Mouse (Mus musculus) hindbrain, embryonic 12.5 days (tissue): ENCODE data around the gene Vps13c. TPM values are rescaled to one million over a fixed set of nuclear protein-coding genes. Genes with fewer than 3 reads are reported as not detected.

Source experiments
- ATAC-seq: fragments of 200-750 bp; cut with Nextera tagmentation; 2 replicates; pipeline ENCODE4 v1.8.0; 2017; ENCODE audit warnings: moderate TSS enrichment; ENCODE audit not compliant: low FRiP score
- H3K27ac ChIP-seq: fragments of 300-500 bp; sonication (generic); 2 replicates; pipeline ENCODE4 v1.5.1; 2016; ENCODE audit warnings: mild to moderate bottlenecking
- H3K27me3 ChIP-seq: fragments of 300-500 bp; sonication (generic); 2 replicates; pipeline ENCODE4 v1.6.1; 2016; ENCODE audit warnings: mild to moderate bottlenecking
- H3K36me3 ChIP-seq: fragments of 300-500 bp; sonication (generic); 2 replicates; pipeline ENCODE4 v1.6.1; 2016; ENCODE audit warnings: mild to moderate bottlenecking
- H3K4me1 ChIP-seq: fragments of 300-500 bp; sonication (generic); 2 replicates; pipeline ENCODE4 v1.6.1; 2016
- H3K4me2 ChIP-seq: fragments of 300-500 bp; sonication (generic); replicated peaks from 2 replicates; pipeline ENCODE4 v1.6.1; 2016; ENCODE audit warnings: mild to moderate bottlenecking
- H3K4me3 ChIP-seq: fragments of 300-500 bp; sonication (generic); 2 replicates; pipeline ENCODE4 v1.5.1; 2016; ENCODE audit warnings: mild to moderate bottlenecking
- H3K9ac ChIP-seq: fragments of 300-500 bp; sonication (generic); 2 replicates; pipeline ENCODE4 v1.6.1; 2016; ENCODE audit warnings: mild to moderate bottlenecking, moderate library complexity
- H3K9me3 ChIP-seq: fragments of 300-500 bp; sonication (generic); replicated peaks from 2 replicates; pipeline ENCODE4 v1.6.1; 2016; ENCODE audit warnings: mild to moderate bottlenecking
- WGBS: fragments of 180-500 bp; shearing (Covaris S2); methylation state at CpG from one replicate; pipeline ENCODE4 v1.1.7; 2016; 5-methylcytosine and 5-hydroxymethylcytosine counted together
- polyA plus RNA-seq: library from polyadenylated mRNA; unstranded; fragments of >200 nt; fragmentation: Nextera tagmentation; extraction: Ambion mirVana; gene quantifications from 2 replicates; pipeline ENCODE4 v1.2.1, GENCODE M21; 2016

Vps13c gene
- polyA plus RNA-seq, 1 experiment from 2014 or later = 9.1 TPM

GRCm38 (mm10) chr9:67867411-67867810 is 27.2 kb downstream of the Vps13c start:
- H3K9ac ChIP-seq = no peak overlapping the region
- H3K4me3 ChIP-seq = no peak overlapping the region
- 75% methylated on average over 6 of the region's 6 CpGs for WGBS
- no peaks in the 10 kb centered on the region for H3K27me3 ChIP-seq
- H3K9me3 ChIP-seq = no peaks in the 10 kb centered on the region
- no peak overlapping the region for H3K4me2 ChIP-seq
- no peak overlapping the region for H3K27ac ChIP-seq
- ATAC-seq = no peak
- no peaks in the 10 kb centered on the region; the same call in 1 of the 2 replicates for H3K4me1 ChIP-seq
- H3K36me3 ChIP-seq = no peaks in the 10 kb centered on the region

GRCm38 (mm10) chr9:67869691-67870450 is 29.7 kb downstream of the Vps13c start:
- Histone ChIP-seq H3K9ac (no peak overlapping the region), H3K4me3 (no peak overlapping the region), H3K27ac (no peak overlapping the region), H3K4me2 (no peak overlapping the region), H3K27me3 (no peaks in the 10 kb centered on the region), H3K36me3 (no peaks in the 10 kb centered on the region), H3K4me1 (no peaks in the 10 kb centered on the region; the same call in 1 of the 2 replicates), H3K9me3 (no peaks in the 10 kb centered on the region)
- ATAC-seq = no peak
- 90% methylated on average over 16 of the region's 16 CpGs for WGBS

GRCm38 (mm10) chr9:67874522-67875222 is 34.5 kb downstream of the Vps13c start:
- no peak overlapping the region for H3K4me3 ChIP-seq
- H3K27me3 ChIP-seq = no peaks in the 10 kb centered on the region
- no peaks in the 10 kb centered on the region for H3K9me3 ChIP-seq
- H3K4me1 ChIP-seq = no peaks in the 10 kb centered on the region
- ATAC-seq = no peak
- WGBS = 75% methylated on average over 7 of the region's 7 CpGs
- no peak overlapping the region for H3K4me2 ChIP-seq
- H3K9ac ChIP-seq = no peak overlapping the region
- H3K27ac ChIP-seq = no peak overlapping the region
- 0 out of 2 replicates have a peak, but pooled peaks cover 2% of the 10 kb centered on the region for H3K36me3 ChIP-seq

GRCm38 (mm10) chr9:67875337-67875736 is 35.1 kb downstream of the Vps13c start:
- 58% methylated on average over 2 of the region's 2 CpGs for WGBS
- H3K9ac ChIP-seq = no peak overlapping the region
- H3K4me1 ChIP-seq = no peaks in the 10 kb centered on the region
- no peak for ATAC-seq
- no peaks in the 10 kb centered on the region for H3K27me3 ChIP-seq
- H3K27ac ChIP-seq = no peak overlapping the region
- no peak overlapping the region for H3K4me3 ChIP-seq
- H3K4me2 ChIP-seq = no peak overlapping the region
- H3K9me3 ChIP-seq = no peaks in the 10 kb centered on the region
- peaks cover 2% of the 10 kb centered on the region; the same call in 1 of the 2 replicates for H3K36me3 ChIP-seq

- H3K27me3 ChIP-seq = no peaks in the 10 kb centered on the region
- H3K27ac ChIP-seq = no peak overlapping the region
- no peak overlapping the region for H3K4me2 ChIP-seq
- H3K4me3 ChIP-seq = no peak overlapping the region
- peaks cover 2% of the 10 kb centered on the region; the same call in 1 of the 2 replicates for H3K36me3 ChIP-seq
- WGBS = 83% methylated on average over 14 of the region's 14 CpGs
- H3K4me1 ChIP-seq = no peaks in the 10 kb centered on the region
- ATAC-seq = no peak
- no peak overlapping the region for H3K9ac ChIP-seq
- H3K9me3 ChIP-seq = no peaks in the 10 kb centered on the region
Observed at GRCm38 (mm10) chr9:67877081-67877718, 37.0 kb downstream of the Vps13c start.

- no peak overlapping the region for H3K4me3 ChIP-seq
- no peak overlapping the region for H3K27ac ChIP-seq
- peaks cover 2% of the 10 kb centered on the region; the same call in 1 of the 2 replicates for H3K36me3 ChIP-seq
- H3K4me1 ChIP-seq = no peaks in the 10 kb centered on the region
- no peaks in the 10 kb centered on the region for H3K9me3 ChIP-seq
- ATAC-seq = no peak
- no peak overlapping the region for H3K9ac ChIP-seq
- no peaks in the 10 kb centered on the region for H3K27me3 ChIP-seq
- 90% methylated on average over 11 of the region's 11 CpGs for WGBS
- no peak overlapping the region for H3K4me2 ChIP-seq
Observed at GRCm38 (mm10) chr9:67878197-67878769, 38.1 kb downstream of the Vps13c start.

- Histone ChIP-seq H3K4me1 (no peaks in the 10 kb centered on the region), H3K27ac (no peak overlapping the region), H3K27me3 (no peaks in the 10 kb centered on the region), H3K36me3 (peaks cover 14% of the 10 kb centered on the region), H3K9ac (no peak overlapping the region), H3K4me3 (no peak overlapping the region), H3K9me3 (no peaks in the 10 kb centered on the region), H3K4me2 (no peak overlapping the region)
- no peak for ATAC-seq
- 65% methylated on average over 13 of the region's 13 CpGs for WGBS
Observed at GRCm38 (mm10) chr9:67883349-67883984, 43.3 kb downstream of the Vps13c start.

GRCm38 (mm10) chr9:67884095-67884494 is 43.9 kb downstream of the Vps13c start:
- Histone ChIP-seq H3K9ac (no peak overlapping the region), H3K27ac (no peak overlapping the region), H3K27me3 (no peaks in the 10 kb centered on the region), H3K4me1 (no peaks in the 10 kb centered on the region), H3K4me3 (no peak overlapping the region), H3K36me3 (peaks cover 14% of the 10 kb centered on the region), H3K9me3 (no peaks in the 10 kb centered on the region), H3K4me2 (no peak overlapping the region)
- 83% methylated on average over 3 of the region's 3 CpGs for WGBS
- no peak for ATAC-seq

- Histone ChIP-seq H3K4me3 (no peak overlapping the region), H3K9me3 (no peaks in the 10 kb centered on the region), H3K4me1 (no peaks in the 10 kb centered on the region), H3K4me2 (no peak overlapping the region), H3K9ac (no peak overlapping the region), H3K36me3 (peaks cover 19% of the 10 kb centered on the region), H3K27me3 (no peaks in the 10 kb centered on the region), H3K27ac (no peak overlapping the region)
- 90% methylated on average over 4 of the region's 4 CpGs for WGBS
- no peak for ATAC-seq
Observed at GRCm38 (mm10) chr9:67886981-67887720, 47.0 kb downstream of the Vps13c start.

GRCm38 (mm10) chr9:67893474-67893873 is 53.3 kb downstream of the Vps13c start:
- Histone ChIP-seq H3K9ac (no peak overlapping the region), H3K36me3 (peaks cover 27% of the 10 kb centered on the region), H3K4me1 (peaks cover 9% of the 10 kb centered on the region; the same call in 1 of the 2 replicates), H3K27ac (no peak overlapping the region), H3K27me3 (no peaks in the 10 kb centered on the region), H3K4me2 (no peak overlapping the region), H3K9me3 (no peaks in the 10 kb centered on the region), H3K4me3 (no peak overlapping the region)
- 93% methylated on average over 1 of the region's 1 CpGs for WGBS
- no peak for ATAC-seq

GRCm38 (mm10) chr9:67896646-67897295 is 56.6 kb downstream of the Vps13c start:
- no peak overlapping the region for H3K4me2 ChIP-seq
- WGBS = 67% methylated on average over 12 of the region's 12 CpGs
- ATAC-seq = no peak

More at GRCm38 (mm10) chr9:67896646-67897295, 56.6 kb downstream of the Vps13c start:
- Histone ChIP-seq H3K27me3 (no peaks in the 10 kb centered on the region), H3K27ac (no peak overlapping the region), H3K9ac (no peak overlapping the region), H3K4me3 (no peak overlapping the region), H3K9me3 (no peaks in the 10 kb centered on the region), H3K4me1 (peaks cover 9% of the 10 kb centered on the region; the same call in 1 of the 2 replicates), H3K36me3 (peaks cover 30% of the 10 kb centered on the region)
